Mouse (Mus musculus): ENCODE results near the gene Slc39a5. TPM values are rescaled to one million over a fixed set of nuclear protein-coding genes. Genes with fewer than 3 reads are reported as not detected.

Slc39a5 gene
- total RNA-seq, 2 experiments from 2014 or later = 0.60 TPM; not detected in 1

DNA sequence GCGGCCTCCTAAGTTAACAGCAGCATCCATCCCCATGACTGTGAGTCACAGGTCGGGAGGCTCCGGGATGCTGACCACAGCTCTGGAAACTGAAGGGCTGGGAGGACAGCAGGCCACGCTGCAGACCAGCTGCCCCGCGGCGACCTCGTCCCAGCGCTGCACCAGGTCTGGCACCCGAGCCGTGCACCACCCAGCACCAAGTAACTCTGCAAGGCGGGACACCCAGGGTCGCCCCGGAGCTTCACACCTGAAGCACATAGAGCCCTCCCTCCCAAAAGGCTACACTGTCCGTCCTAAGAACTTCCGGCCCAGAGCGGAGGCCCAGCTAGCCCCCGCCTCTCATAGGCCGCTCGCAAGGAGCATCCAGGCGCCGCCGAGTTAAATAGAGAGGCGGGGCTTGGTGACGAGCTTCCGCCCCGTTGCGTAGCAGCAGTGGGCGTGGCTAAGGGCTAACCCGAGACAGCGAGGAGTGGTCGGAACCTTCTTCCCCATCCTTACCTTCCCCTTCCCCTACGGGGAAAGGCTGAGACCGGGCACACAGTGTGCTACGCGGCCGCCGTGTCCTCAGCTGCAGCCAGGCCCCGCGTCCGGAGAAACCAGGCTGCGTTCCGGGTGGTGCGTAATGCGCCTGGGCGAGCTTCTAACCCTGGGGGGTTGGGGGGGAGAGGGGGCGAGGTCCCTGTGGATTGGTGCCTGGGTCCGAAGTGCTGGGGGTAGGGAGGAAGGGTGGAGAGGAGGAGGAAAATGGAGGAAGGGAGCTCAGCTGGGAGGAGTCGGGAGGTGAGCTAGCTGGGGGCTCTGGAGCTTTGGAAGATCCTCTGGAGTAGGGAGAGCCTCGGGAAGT lies 10.4 kb upstream of the Slc39a5 start, which contains the start of the genes Nabp2 and Rnf41:
TSS of gene Nabp2 (minus strand) at position 282 of the 844 bp plus-strand sequence.
TSS of gene Rnf41 (plus strand) at position 447 of the 844 bp plus-strand sequence.
- peak; percentile 94 to 97 for DNase-seq (ENCODE audit: low spot score in 2 of 2)

GRCm38 (mm10) chr10:128410560-128410845 lies 9.5 kb upstream of the Slc39a5 start:
- no peak for DNase-seq (ENCODE audit: low spot score in 2 of 2)

DNA sequence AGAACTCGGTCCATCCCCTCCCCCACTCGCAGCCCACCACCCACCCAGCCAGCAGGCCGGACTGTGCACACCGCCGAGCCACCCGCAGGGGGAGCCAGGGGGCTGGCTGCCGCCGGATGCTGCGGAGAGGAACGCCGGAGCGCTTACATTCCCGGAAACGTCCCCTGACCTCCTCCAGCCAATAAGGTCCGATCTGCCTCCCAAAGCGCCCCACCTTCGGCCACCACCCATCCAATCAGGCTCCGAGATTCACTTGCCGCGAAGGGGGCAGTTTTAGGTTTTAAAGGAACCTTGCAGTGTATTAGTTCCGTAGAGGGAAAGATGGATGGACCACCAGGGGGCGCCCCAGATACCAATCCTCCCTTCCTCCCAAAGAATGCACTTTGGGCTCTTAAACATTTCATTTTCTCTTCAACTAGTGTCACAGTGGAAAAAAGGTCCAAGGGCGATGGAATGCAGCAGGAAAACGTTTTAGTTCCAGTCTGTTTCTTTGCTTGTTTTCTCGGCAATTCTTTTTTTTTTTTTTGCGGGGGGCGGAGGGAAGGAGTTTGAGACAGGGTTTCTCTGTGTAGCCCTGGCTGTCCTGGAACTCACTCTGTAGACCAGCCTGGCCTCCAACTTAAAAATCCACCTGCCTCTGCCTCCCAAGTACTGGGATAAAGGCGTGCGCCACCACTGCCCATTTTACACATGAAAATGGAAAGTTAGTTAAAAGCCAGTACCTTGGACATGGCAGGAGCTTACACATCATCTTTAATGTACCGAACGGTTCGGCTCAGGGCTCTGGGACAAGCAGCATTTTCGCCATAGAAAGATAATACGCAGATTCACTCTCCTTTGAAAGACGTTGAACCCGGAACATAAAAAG lies 8.9 kb upstream of the Slc39a5 start:
- DNase-seq (ENCODE audit: low spot score in 2 of 2) = peak; percentile 95 to 99

DNA sequence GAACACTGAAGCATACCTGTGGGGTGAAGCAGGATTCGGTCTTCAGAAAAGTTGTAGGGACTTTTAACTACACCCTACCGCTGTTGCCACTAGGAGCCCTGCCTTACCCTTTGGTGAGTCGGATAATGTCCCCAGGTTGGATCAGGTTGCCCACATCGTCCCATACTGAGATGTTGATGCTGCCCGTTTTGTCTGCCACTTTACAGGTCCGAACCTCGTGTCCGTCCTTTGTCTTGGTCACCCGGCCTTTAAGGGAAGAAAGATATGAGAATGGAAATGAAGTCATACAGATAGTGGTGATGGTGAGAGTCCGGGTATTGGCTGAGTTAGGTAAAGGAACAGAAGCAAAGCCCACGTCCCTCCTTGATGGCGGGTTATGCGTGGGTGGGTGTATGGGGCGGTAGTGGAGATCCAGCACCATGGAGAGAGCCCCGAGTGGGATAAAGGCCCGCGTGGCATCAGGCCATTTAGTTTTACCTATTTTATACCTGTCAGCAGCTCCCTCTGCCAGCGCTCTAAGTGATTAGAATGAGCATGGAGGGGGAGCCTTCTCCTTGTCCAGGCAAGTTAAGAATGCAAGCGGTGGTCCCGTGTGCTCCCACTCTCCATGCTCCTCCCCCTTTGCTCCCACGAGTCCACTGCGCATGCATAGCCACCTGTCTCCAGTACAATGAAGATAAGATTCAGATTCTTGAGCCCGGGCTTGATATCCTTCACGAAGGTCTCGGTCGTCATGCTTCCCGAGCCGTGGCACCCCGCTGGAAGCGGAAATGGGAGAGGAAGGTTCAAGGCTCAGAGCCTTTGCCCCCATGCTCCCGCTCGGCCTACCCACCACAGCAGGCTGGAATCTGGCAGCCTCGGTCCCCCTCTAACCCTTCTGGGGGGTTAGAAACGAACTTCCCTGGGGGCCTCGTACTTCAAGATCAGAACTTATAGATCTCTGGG lies 7.8 kb upstream of the Slc39a5 start:
- DNase-seq (ENCODE audit: low spot score in 2 of 2) = peak; percentile 55 to 63

GRCm38 (mm10) chr10:128403931-128404330 lies 2.9 kb upstream of the Slc39a5 start:
- no peak for DNase-seq (ENCODE audit: low spot score in 2 of 2)

GRCm38 (mm10) chr10:128401638-128402037 lies 609 bp upstream of the Slc39a5 start:
- no peak for DNase-seq (ENCODE audit: low spot score in 2 of 2)

DNA sequence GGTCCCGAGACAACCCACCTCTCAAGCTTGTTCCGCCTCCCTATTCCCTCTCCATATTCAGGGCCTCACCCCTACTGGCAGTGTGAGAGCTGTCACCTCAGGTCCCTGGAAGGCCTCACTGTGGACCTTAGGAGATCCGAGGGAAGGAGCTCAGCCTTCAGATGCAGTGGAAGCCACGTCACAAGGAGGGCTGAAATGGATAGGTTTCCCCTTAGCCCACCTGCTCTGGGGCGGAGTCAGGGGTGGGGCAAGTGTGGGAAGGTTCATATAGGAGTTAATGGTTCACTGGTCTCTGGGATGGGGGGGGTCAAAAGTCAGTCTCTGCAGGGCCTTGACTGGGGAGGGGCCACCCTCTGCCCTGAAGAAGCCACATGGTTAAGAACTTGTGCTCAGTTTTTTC lies 691 bp downstream of the Slc39a5 start:
- no peak for DNase-seq (ENCODE audit: low spot score in 2 of 2)

DNA sequence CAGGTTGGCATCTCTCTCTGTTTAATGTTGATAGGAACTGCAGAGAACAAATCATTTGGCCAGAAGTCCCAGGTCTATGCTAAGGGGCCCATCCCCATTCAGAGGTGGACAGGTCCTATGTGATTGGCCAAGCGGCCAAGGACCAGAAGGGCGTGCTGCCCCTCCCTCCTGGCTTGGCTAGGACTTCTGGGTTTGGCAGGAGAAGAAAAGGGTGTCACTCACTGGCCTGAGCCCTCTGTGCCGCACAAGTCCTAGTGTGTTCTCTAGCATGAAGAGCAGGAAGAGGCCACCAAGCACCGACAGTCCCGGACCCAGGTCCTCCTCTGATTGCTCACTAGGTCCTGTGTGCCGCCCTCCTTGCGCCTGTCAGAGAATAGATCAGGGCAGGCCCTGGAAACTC lies 3.6 kb downstream of the Slc39a5 start:
- no peak for DNase-seq (ENCODE audit: low spot score in 2 of 2)

DNA sequence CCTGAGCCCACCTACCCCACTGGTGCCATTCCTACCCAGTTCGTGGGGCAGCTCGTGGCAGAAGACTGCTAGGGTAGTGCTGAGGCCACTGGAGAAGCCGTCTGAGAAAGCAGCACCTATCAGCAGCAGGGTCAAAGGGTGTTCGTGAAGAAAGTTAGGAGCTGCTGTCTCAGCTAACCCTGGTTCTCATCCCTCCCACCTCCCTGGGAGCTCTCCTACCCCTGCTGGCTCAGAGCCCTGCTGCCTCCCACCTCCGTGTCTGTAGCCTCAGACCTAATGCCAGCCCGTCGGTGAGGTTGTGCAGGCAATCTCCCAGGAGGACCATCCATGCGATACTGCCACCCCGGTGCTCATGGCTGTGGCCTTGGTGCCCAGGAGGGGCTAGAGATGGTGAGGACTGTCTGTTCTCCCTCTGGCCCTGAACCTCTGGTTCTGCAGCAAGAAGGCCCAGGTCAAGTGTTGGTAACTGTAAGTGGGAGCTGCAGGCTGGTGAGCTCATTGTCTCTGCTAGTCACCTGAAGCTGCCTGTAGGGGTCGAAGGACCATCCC lies 4.2 kb downstream of the Slc39a5 start:
- no peak for DNase-seq (ENCODE audit: low spot score in 2 of 2)

DNA sequence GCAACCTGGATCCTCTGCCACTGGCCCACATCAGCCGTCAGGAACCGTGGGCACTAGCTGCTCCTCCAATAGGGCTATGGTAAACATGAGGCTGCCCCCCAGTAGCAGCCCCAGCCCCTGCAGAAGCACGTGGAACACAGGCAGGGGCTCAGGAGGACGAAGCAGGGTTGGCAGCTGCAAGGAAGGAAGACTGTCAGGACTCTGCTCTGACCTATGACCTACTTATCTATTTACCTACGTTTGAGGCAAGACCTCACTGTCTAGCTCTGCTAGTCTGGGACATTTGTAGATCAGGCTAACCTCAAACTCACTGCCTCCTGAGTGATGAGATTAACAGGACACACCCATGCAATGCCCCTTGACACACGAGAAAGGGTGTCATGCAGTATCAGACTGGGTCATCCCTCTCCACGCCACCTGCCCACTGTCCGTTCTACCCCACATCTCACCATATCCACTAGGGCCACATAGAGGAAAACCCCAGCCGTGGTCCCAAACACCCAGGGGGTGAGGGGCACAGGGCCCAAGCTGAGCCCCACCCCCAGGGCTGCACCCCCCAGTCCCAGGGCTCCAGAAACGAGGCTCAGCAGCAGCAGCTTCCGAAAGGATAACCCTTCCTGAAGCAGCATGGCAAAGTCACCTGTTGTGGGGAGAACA lies 4.9 kb downstream of the Slc39a5 start:
- no peak for DNase-seq (ENCODE audit: low spot score in 2 of 2)

- no peak for DNase-seq (ENCODE audit: low spot score in 2 of 2)
Observed at GRCm38 (mm10) chr10:128391850-128392249, 9.2 kb downstream of the Slc39a5 start.

DNA sequence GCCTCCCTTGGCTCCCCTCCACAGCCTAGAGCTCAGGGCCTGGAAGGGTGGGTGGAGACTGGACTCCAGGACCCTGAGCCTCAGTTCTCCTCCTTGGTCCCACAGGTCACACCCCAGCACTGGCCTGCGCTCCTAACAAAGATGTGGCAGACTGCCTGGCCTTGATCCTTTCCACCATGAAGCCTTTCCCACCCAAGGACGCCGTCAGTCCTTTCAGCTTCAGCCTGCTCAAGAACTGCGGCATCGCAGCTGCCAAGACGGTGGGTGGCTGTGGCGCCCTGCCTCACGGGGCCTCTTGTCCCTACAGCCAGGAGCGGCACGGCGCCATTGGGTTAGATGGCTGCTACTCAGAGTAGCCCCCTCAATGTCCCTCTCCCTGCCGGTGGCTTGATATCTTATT lies 10.7 kb downstream of the Slc39a5 start:
- no peak for DNase-seq (ENCODE audit: low spot score in 2 of 2)

DNA sequence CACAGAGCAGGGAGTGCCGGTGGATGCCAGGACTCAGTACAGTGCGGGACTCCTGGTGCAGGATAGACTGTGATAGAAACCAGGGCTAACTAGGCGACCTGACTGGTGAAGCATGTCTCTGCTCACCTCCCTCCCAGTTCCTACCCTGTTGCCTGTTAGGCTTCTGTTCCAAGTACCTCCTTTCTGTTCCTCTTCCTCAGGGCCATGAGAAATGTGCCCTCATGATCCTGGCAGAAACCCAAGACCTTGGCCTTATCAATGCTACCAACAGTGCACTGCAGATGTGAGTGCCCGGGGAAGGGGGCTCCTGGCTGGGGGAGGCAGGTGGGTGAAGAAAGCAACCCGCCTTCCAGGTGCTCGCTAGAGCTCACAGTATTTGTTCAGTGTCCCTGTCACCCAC lies 11.5 kb downstream of the Slc39a5 start:
- no peak for DNase-seq (ENCODE audit: low spot score in 2 of 2)

GRCm38 (mm10) chr10:128388941-128389340 lies 12.1 kb downstream of the Slc39a5 start:
- DNase-seq (ENCODE audit: low spot score in 2 of 2) = no peak

DNA sequence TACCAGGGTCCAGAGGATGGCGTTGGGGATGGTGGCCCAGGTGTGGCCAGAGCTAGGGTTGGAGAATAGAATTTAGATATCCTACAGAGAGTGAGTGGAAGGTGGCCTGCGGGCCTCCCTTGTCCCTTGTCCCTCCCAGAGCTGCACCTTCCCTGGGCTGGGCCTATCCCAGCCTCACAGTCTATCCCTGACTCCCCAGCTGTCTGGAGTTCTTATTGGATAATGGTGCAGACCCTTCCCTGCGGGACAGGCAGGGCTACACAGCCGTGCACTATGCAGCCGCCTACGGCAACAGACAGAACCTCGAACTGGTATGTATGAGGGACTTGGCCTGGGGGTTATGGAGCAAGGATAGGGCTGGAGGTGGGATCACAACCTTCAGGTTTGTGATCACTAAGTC lies 15.1 kb downstream of the Slc39a5 start:
- DNase-seq (ENCODE audit: low spot score in 2 of 2) = no peak

DNA sequence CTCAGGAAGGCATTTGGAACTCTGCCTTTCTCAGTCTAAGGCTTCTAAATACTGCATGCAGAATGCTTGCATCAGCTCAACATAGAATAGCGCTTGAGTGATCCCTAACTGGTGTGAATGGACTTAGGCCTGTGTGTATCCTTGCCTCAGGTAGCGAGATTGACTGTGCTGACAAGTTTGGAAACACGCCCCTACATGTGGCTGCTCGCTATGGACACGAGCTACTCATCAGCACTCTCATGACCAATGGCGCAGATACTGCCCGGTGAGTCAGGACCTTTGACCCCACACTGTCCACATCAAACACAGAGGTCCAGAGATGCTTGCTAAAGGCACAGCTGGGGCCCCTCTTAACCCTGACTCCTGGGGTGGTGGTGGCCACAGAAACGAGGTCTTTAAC lies 18.5 kb downstream of the Slc39a5 start:
- DNase-seq (ENCODE audit: low spot score in 2 of 2) = no peak

DNA sequence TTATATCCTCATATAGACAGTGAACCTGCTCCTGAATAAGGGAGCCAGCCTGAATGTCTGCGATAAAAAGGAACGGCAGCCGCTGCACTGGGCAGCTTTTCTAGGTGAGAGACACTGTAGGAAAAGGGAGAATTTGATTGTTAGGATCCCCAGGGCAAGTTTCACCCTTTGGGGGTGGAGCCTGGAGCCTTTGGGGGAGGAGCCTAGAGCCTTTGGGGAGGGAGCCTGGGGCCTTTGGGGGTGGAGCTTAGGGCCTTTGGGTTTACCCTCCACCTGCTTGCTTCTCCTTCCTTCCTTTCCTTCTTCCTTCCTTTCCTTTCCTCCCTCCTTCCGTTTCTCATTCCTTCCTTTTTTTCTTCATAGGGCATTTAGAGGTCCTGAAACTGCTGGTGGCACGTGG lies 20.5 kb downstream of the Slc39a5 start:
- no peak for DNase-seq (ENCODE audit: low spot score in 2 of 2)

DNA sequence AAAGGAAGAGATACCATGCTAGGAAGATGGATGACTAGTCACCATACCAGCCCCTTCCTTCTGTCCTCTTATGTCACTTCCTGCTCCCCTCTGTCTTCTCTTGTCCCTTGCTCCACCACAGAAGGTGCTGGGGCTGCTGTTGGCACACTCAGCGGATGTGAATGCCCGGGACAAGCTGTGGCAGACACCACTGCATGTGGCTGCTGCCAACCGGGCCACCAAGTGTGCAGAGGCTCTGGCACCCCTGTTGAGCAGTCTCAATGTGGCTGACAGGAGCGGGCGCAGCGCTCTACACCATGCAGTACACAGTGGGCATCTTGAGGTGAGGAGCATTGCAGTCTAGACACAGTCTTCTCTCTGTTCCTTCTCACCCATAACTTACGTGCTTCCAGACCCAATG lies 21.8 kb downstream of the Slc39a5 start:
- DNase-seq (ENCODE audit: low spot score in 2 of 2) = no peak

- no peak for DNase-seq (ENCODE audit: low spot score in 2 of 2)
Observed at GRCm38 (mm10) chr10:128378462-128378861, 22.6 kb downstream of the Slc39a5 start.

GRCm38 (mm10) chr10:128377940-128378448 lies 23.0 kb downstream of the Slc39a5 start:
- no peak for DNase-seq (ENCODE audit: low spot score in 2 of 2)
